Mouse (Mus musculus): ENCODE results near the gene Cstf1. TPM values are rescaled to one million over a fixed set of nuclear protein-coding genes. Genes with fewer than 3 reads are reported as not detected.
A peak's percentile ranks its signal among the peaks of the same experiment; 100 is the strongest.

Gene Cstf1
- 25.1 and 30.4 TPM in 2 replicates for polyA plus RNA-seq (2015; fragmentation: Nextera tagmentation; extraction: Ambion mirVana)

DNA sequence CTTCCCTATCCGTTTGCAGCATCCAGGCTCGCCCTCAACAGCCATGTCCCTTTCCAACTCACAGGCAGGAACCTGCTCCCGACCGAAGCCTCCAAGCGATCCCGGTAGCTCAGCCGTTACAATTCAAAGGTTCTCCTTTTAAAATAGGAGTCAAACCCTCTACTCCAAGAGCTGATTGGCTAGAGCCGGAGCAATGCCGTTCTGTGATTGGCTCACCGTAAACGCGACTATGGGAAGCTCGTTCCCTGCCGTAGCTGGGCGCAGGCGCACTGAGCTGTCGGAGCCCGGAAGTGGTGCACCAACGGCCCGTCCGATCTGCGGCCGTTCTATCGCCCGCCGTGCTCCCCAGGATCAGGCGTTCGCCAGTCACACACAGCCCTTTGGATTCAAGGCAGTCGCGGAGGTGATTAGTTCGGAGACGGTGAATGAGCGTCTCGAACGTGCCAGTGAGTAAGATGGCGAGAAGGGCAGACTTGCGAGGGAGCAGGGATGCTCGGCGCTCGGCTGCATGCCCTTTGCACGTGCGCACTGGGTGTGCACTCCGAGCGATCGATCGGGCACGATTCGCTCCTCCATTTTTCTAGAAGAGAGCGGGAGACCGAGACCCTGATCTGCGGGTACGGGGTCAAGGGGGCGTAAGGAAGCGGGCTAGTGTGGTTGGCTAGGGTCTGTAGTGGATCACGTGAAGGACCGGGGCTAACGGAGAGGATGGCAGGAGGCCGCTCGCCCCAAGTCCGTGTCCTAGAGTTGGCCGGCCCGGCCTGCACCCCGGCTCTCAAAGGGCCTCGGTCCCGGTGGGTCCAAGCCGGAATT lies at the start of gene Cstf1, which contains the start of gene Aurka:
TSS of gene Cstf1 (plus strand) at position 271 of the 813 bp plus-strand sequence.
TSS of gene Aurka (minus strand) at position 125 of the 813 bp plus-strand sequence.
- peaks cover 25% of the 10 kb centered on the region for H3K4me1 ChIP-seq
- H3K9me3 ChIP-seq = no peaks in the 10 kb centered on the region
- peak within 1 kb of the TSS; percentile 87 for H3K27ac ChIP-seq
- H3K36me3 ChIP-seq (replicated peaks) = peaks cover 17% of the 10 kb centered on the region
- H3K9ac ChIP-seq = peak within 1 kb of the TSS; percentile 80
- ATAC-seq (replicated peaks) = peak; percentile 99
- H3K27me3 ChIP-seq (replicated peaks) = no peaks in the 10 kb centered on the region
- WGBS = under 1% methylated on average over 66 of the region's 66 CpGs
- peak within 1 kb of the TSS; percentile 72 for H3K4me2 ChIP-seq
- H3K4me3 ChIP-seq = peak within 1 kb of the TSS; percentile 81

GRCm38 (mm10) chr2:172320878-172321277 lies 49.6 kb upstream of the Cstf1 start:
- WGBS = 26% methylated on average over 9 of the region's 9 CpGs
- H3K27me3 ChIP-seq (replicated peaks) = no peaks in the 10 kb centered on the region
- no peak for ATAC-seq (replicated peaks)

GRCm38 (mm10) chr2:172328248-172328647 lies 42.2 kb upstream of the Cstf1 start:
- ATAC-seq (replicated peaks) = 0 out of 2 replicates have a peak, but pooled peaks have one; percentile 9
- no peak overlapping the region for H3K4me2 ChIP-seq
- no peak overlapping the region for H3K9ac ChIP-seq
- no peak overlapping the region for H3K4me3 ChIP-seq
- no peaks in the 10 kb centered on the region for H3K36me3 ChIP-seq (replicated peaks)
- no peak overlapping the region for H3K27ac ChIP-seq
- no peaks in the 10 kb centered on the region for H3K9me3 ChIP-seq
- peaks cover 3% of the 10 kb centered on the region; the same call in 1 of the 2 replicates for H3K4me1 ChIP-seq
- WGBS = 32% methylated on average over 8 of the region's 8 CpGs
- peaks cover 2% of the 10 kb centered on the region for H3K27me3 ChIP-seq (replicated peaks)

More at GRCm38 (mm10) chr2:172320878-172321277, 49.6 kb upstream of the Cstf1 start:
- Histone ChIP-seq H3K27ac (no peak overlapping the region), H3K9ac (no peak overlapping the region), H3K9me3 (no peaks in the 10 kb centered on the region), H3K36me3 (replicated peaks) (no peaks in the 10 kb centered on the region), H3K4me1 (no peaks in the 10 kb centered on the region), H3K4me3 (no peak overlapping the region), H3K4me2 (no peak overlapping the region)

GRCm38 (mm10) chr2:172329179-172329578 lies 41.3 kb upstream of the Cstf1 start:
- H3K27ac ChIP-seq = no peak overlapping the region
- H3K4me2 ChIP-seq = peak overlapping the region; percentile 40
- 3% methylated on average over 13 of the region's 13 CpGs for WGBS
- no peaks in the 10 kb centered on the region for H3K9me3 ChIP-seq
- H3K9ac ChIP-seq = 0 out of 2 replicates have a peak overlapping the region, but pooled peaks have one; percentile 11
- peaks cover 3% of the 10 kb centered on the region; the same call in 1 of the 2 replicates for H3K4me1 ChIP-seq
- peak; percentile 90 for ATAC-seq (replicated peaks)
- H3K27me3 ChIP-seq (replicated peaks) = peaks cover 2% of the 10 kb centered on the region
- H3K4me3 ChIP-seq = 0 out of 2 replicates have a peak overlapping the region, but pooled peaks have one; percentile 8
- no peaks in the 10 kb centered on the region for H3K36me3 ChIP-seq (replicated peaks)

DNA sequence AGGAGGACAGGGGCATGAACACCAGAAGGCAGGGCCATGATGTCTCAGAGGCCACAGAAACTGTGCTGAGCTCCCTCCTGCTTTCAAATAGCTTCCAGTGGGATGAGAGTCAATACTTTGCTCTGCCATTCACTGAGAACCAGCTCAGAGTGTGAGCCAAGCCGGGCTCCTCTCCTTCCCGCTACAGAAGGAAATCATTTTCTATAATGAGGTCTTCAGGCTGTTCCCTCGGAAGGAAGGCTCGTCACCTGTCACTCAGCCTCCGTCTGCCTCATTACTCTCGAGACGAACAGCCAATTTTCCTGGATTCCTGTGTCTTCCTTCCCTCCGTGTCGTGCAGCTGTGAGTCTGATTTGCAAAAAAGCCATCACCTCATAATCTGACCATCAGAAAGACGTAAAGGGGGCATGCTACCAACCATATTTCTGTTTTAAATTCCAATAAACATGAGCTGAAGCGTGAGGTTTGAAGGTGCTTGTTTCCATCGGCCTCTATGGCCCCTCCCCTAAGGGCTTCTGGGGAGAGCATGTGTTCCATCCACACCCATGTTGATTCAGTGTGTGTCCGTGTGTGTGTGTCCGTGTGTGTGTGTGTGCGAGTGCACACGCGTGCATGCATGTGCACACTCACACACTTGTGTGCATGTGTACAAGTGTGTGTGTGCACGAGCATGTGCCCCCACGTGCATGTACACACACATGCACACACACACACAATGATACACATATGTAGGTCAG lies 32.1 kb upstream of the Cstf1 start:
- H3K4me1 ChIP-seq = peaks cover 11% of the 10 kb centered on the region; the same call in 1 of the 2 replicates
- no peak overlapping the region for H3K4me2 ChIP-seq
- ATAC-seq (replicated peaks) = peak; percentile 76
- H3K27me3 ChIP-seq (replicated peaks) = no peaks in the 10 kb centered on the region
- H3K4me3 ChIP-seq = no peak overlapping the region
- no peaks in the 10 kb centered on the region for H3K36me3 ChIP-seq (replicated peaks)
- no peaks in the 10 kb centered on the region for H3K9me3 ChIP-seq
- peak overlapping the region; percentile 74 for H3K27ac ChIP-seq
- H3K9ac ChIP-seq = no peak overlapping the region
- WGBS = 65% methylated on average over 19 of the region's 19 CpGs

DNA sequence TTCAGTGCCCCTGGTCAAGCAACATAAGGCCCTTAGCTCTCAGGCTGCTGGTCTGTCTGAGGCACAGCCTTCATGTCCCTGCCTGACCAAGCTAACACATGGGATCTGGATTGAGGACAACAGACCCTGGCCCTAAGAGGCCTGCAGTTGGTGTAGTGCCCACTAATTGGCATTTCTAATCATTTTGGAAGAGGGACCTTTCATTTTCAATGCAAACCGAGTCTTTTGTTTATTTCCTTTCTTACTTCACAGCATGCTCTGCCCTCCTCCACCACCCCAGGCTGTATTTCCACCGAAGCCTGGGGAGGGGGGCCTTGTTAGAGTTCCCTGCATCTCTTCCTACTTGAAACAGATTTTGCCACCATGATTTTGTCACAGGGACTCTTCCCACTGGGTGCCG lies 29.5 kb upstream of the Cstf1 start:
- H3K4me2 ChIP-seq = no peak overlapping the region
- WGBS = 18% methylated on average over 3 of the region's 3 CpGs
- no peaks in the 10 kb centered on the region for H3K9me3 ChIP-seq
- H3K4me1 ChIP-seq = peaks cover 15% of the 10 kb centered on the region; the same call in 1 of the 2 replicates
- no peak overlapping the region for H3K4me3 ChIP-seq
- H3K27ac ChIP-seq = no peak overlapping the region
- no peaks in the 10 kb centered on the region for H3K27me3 ChIP-seq (replicated peaks)
- H3K36me3 ChIP-seq (replicated peaks) = no peaks in the 10 kb centered on the region
- ATAC-seq (replicated peaks) = no peak
- no peak overlapping the region for H3K9ac ChIP-seq

- H3K9me3 ChIP-seq = no peaks in the 10 kb centered on the region
- peaks cover 18% of the 10 kb centered on the region for H3K4me1 ChIP-seq
- H3K36me3 ChIP-seq (replicated peaks) = no peaks in the 10 kb centered on the region
- WGBS = 30% methylated on average over 5 of the region's 5 CpGs
- ATAC-seq (replicated peaks) = no peak
- H3K9ac ChIP-seq = no peak overlapping the region
- no peaks in the 10 kb centered on the region for H3K27me3 ChIP-seq (replicated peaks)
- no peak overlapping the region for H3K4me2 ChIP-seq
- no peak overlapping the region for H3K27ac ChIP-seq
- H3K4me3 ChIP-seq = no peak overlapping the region
Observed at GRCm38 (mm10) chr2:172341606-172342005, 28.9 kb upstream of the Cstf1 start.

- Histone ChIP-seq H3K36me3 (replicated peaks) (no peaks in the 10 kb centered on the region), H3K9me3 (no peaks in the 10 kb centered on the region), H3K4me2 (no peak overlapping the region), H3K4me3 (no peak overlapping the region), H3K9ac (no peak overlapping the region), H3K27me3 (replicated peaks) (no peaks in the 10 kb centered on the region), H3K4me1 (peaks cover 22% of the 10 kb centered on the region), H3K27ac (no peak overlapping the region)
- ATAC-seq (replicated peaks) = no peak
- WGBS = 90% methylated on average over 7 of the region's 7 CpGs
Observed at GRCm38 (mm10) chr2:172343751-172344150, 26.7 kb upstream of the Cstf1 start.

GRCm38 (mm10) chr2:172344669-172345068 lies 25.8 kb upstream of the Cstf1 start:
- Histone ChIP-seq H3K27me3 (replicated peaks) (no peaks in the 10 kb centered on the region), H3K4me2 (peak overlapping the region; percentile 97), H3K36me3 (replicated peaks) (no peaks in the 10 kb centered on the region), H3K4me3 (peak overlapping the region; percentile 58; the same call in 1 of the 2 replicates), H3K4me1 (peaks cover 22% of the 10 kb centered on the region), H3K27ac (peak overlapping the region; percentile 50), H3K9ac (no peak overlapping the region), H3K9me3 (no peaks in the 10 kb centered on the region)
- peak; percentile 1; the same call in 1 of the 2 replicates for ATAC-seq (replicated peaks)
- WGBS = 37% methylated on average over 5 of the region's 5 CpGs

DNA sequence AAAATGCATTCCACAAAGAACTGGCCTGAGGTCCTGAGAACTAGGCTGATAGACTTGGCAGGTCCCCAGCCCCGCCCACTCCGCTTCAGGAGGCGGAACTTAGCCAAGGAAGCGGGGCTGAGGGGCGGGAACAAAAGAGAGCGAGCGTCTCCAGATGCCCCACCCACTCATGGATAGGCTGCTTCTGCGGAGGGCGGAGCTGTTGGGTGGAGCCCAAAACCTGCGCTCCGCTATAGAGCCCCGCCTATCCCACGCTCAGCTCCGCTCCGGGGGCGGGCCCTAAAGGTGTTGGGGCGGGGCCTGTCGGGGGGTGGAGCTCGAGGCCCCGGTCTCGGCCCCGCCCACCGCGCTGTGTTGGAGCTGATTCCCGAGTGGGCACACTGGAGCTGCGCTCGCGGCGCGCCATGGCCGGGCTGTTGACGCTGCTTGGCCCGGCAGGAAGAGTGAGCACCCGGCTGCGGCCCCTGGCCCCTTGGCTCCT lies 25.2 kb upstream of the Cstf1 start, which contains the start of gene Fam210b:
TSS of gene Fam210b (plus strand) at position 308 of the 481 bp plus-strand sequence.
- H3K9ac ChIP-seq = peak within 1 kb of the TSS; percentile 67
- peak within 1 kb of the TSS; percentile 58 for H3K4me3 ChIP-seq
- peak within 1 kb of the TSS; percentile 97 for H3K4me2 ChIP-seq
- peak; percentile 94 for ATAC-seq (replicated peaks)
- H3K9me3 ChIP-seq = no peaks in the 10 kb centered on the region
- WGBS = under 1% methylated on average over 35 of the region's 35 CpGs
- peaks cover 22% of the 10 kb centered on the region for H3K4me1 ChIP-seq
- no peaks in the 10 kb centered on the region for H3K27me3 ChIP-seq (replicated peaks)
- peak within 1 kb of the TSS; percentile 55 for H3K27ac ChIP-seq
- H3K36me3 ChIP-seq (replicated peaks) = no peaks in the 10 kb centered on the region

- H3K4me2 ChIP-seq = peak overlapping the region; percentile 97
- peak overlapping the region; percentile 67 for H3K9ac ChIP-seq
- H3K9me3 ChIP-seq = no peaks in the 10 kb centered on the region
- H3K27ac ChIP-seq = peak overlapping the region; percentile 55
- ATAC-seq (replicated peaks) = peak; percentile 1; the same call in 1 of the 2 replicates
- 11% methylated on average over 31 of the region's 31 CpGs for WGBS
- H3K4me3 ChIP-seq = peak overlapping the region; percentile 58
- peaks cover 22% of the 10 kb centered on the region for H3K4me1 ChIP-seq
- no peaks in the 10 kb centered on the region for H3K36me3 ChIP-seq (replicated peaks)
- no peaks in the 10 kb centered on the region for H3K27me3 ChIP-seq (replicated peaks)
Observed at GRCm38 (mm10) chr2:172346034-172346929, 24.2 kb upstream of the Cstf1 start.
